Mouse (Mus musculus): Measurements from ENCODE around the gene Wnt7a. TPM values are rescaled to one million over a fixed set of nuclear protein-coding genes. Genes with fewer than 3 reads are reported as not detected.

The Wnt7a gene
- polyA plus RNA-seq (2012; rRNA removed), result not detected in 2 replicates

GRCm38 (mm10) chr6:91410961-91411368 lies at the start of gene Wnt7a:
Gene Wnt7a (minus strand): TSS chr6:91411363.

Other genes with a start within 250 kb of the Wnt7a start
- 3.9 and 5.6 TPM in 2 replicates for gene Fbln2, start 198.9 kb downstream of the Wnt7a start, polyA plus RNA-seq (2012; rRNA removed)
- gene Chchd4, start 62.2 kb upstream of the Wnt7a start, polyA plus RNA-seq (2012; rRNA removed), result 6.7 and 7.8 TPM in 2 replicates
- gene Tmem43, start 62.3 kb upstream of the Wnt7a start, polyA plus RNA-seq (2012; rRNA removed), result 6.6 and 7.9 TPM in 2 replicates
- 2.8 and 3.0 TPM in 2 replicates for gene Xpc, start 104.5 kb upstream of the Wnt7a start, polyA plus RNA-seq (2012; rRNA removed)
- gene Lsm3, start 104.6 kb upstream of the Wnt7a start, polyA plus RNA-seq (2012; rRNA removed), result 104 and 105 TPM in 2 replicates

All from liver, embryonic 14 days (tissue).